39 mouse cellular contexts compared by ENCODE assay signal in genomic region chr1:72509551-72509950, GRCm38 (mm10). TPM values are rescaled to one million over a fixed set of nuclear protein-coding genes. Genes with fewer than 3 reads are reported as not detected.
"Had no signal": no experiment of that assay in that cellular context is flagged by ENCODE, and none has a peak within 500 bp of the region (broad histone marks: within the 10 kb centered on the region; RNA-seq: fewer than 3 reads in every experiment).

No protein-coding gene starts in this region.

- H3K27me3 ChIP-seq: heart, embryonic 12.5 days; heart, embryonic 15.5 days; hindbrain, embryonic 12.5 days; hindbrain, embryonic 13.5 days; hindbrain, embryonic 15.5 days; intestine, embryonic 15.5 days; kidney, embryonic 15.5 days had no signal

- DNase-seq: heart, postnatal 14 days; heart, postnatal 36 days; heart, postnatal 4 days; kidney, adult 11 months; kidney, adult 18-20 months; kidney, adult 2 months; kidney, adult 8-10 months; kidney, adult 9 months; kidney, postnatal 10 days; kidney, postnatal 14 days; kidney, postnatal 25 days; kidney, postnatal 36 days; kidney, postnatal 4 days; layer of hippocampus, adult 9-11 months; layer of hippocampus, postnatal 36 days had no signal

- H3K9me3 ChIP-seq: heart, embryonic 10.5 days; heart, embryonic 12.5 days; heart, embryonic 13.5 days; heart, embryonic 15.5 days; hindbrain, embryonic 10.5 days; hindbrain, embryonic 12.5 days; hindbrain, embryonic 13.5 days; hindbrain, embryonic 15.5 days; intestine, embryonic 15.5 days; kidney, embryonic 15.5 days had no signal

- H3K4me1 ChIP-seq: heart, embryonic 12.5 days; heart, embryonic 13.5 days; heart, embryonic 15.5 days; intestine, embryonic 15.5 days; kidney, embryonic 15.5 days had no signal

- H3K36me3 ChIP-seq: heart, embryonic 10.5 days; heart, embryonic 12.5 days; heart, embryonic 13.5 days; heart, embryonic 15.5 days; hindbrain, embryonic 10.5 days; hindbrain, embryonic 12.5 days; hindbrain, embryonic 13.5 days; hindbrain, embryonic 15.5 days; intestine, embryonic 15.5 days; kidney, embryonic 15.5 days had no signal

- H3K4me3 ChIP-seq: heart, embryonic 10.5 days; heart, embryonic 12.5 days; heart, embryonic 13.5 days; heart, embryonic 15.5 days; hindbrain, embryonic 10.5 days; hindbrain, embryonic 12.5 days; hindbrain, embryonic 13.5 days; hindbrain, embryonic 15.5 days; intestine, embryonic 15.5 days; kidney, embryonic 15.5 days; layer of hippocampus, adult 2 months; left cerebral cortex, adult 2 months had no signal

- H3K4me2 ChIP-seq: heart, embryonic 11.5 days; heart, embryonic 12.5 days; heart, embryonic 13.5 days; heart, embryonic 15.5 days; hindbrain, embryonic 12.5 days; hindbrain, embryonic 13.5 days; hindbrain, embryonic 14.5 days; hindbrain, embryonic 15.5 days; intestine, embryonic 15.5 days; kidney, embryonic 15.5 days had no signal

- H3K9ac ChIP-seq: heart, embryonic 12.5 days; heart, embryonic 13.5 days; heart, embryonic 15.5 days; hindbrain, embryonic 12.5 days; hindbrain, embryonic 13.5 days; hindbrain, embryonic 14.5 days; hindbrain, embryonic 15.5 days; intestine, embryonic 15.5 days; kidney, embryonic 15.5 days had no signal

- H3K27ac ChIP-seq: heart, embryonic 10.5 days; heart, embryonic 13.5 days; heart, embryonic 15.5 days; hindbrain, embryonic 10.5 days; hindbrain, embryonic 12.5 days; hindbrain, embryonic 13.5 days; hindbrain, embryonic 14.5 days; hindbrain, embryonic 15.5 days; hindbrain, postnatal 0 days; intestine, embryonic 15.5 days; kidney, embryonic 15.5 days; kidney, postnatal 0 days; layer of hippocampus, adult 2 months; left cerebral cortex, adult 2 months had no signal

- ATAC-seq: hindbrain, embryonic 16.5 days; hindbrain, postnatal 0 days; inflammation-experienced regulatory T-cells, adult 6 months; intestine, embryonic 15.5 days; intestine, postnatal 0 days had no signal

RNA-seq across cellular contexts. Expression of gene March4, which starts 27.2 kb away (rescaled TPM):
- total RNA-seq: heart, postnatal 25 days; heart, postnatal 36 days; heart, postnatal 4 days; hematopoietic stem cell, adult 5-6 weeks had no signal
- polyA plus RNA-seq: heart, embryonic 10.5 days; heart, embryonic 11.5 days; heart, embryonic 12.5 days; heart, embryonic 13.5 days; heart, embryonic 16.5 days; heart, postnatal 0 days; inflammation-experienced regulatory T-cells, adult 6 months; kidney, embryonic 14.5 days; kidney, postnatal 0 days had no signal
